Mouse (Mus musculus): ENCODE measurements around the gene Hfe2. TPM values are rescaled to one million over a fixed set of nuclear protein-coding genes. Genes with fewer than 3 reads are reported as not detected.

The Hfe2 gene
- total RNA-seq, 2 experiments from 2014 or later, result 0.25 to 0.30 TPM

- DNase-seq (ENCODE audit: low spot score in 2 of 2), result no peak
Observed at GRCm38 (mm10) chr3:96526013-96526762, 1.2 kb downstream of the Hfe2 start.

GRCm38 (mm10) chr3:96526864-96527542, 2.0 kb downstream of the Hfe2 start:
- DNase-seq (ENCODE audit: low spot score in 2 of 2), result no peak

GRCm38 (mm10) chr3:96528506-96528905, 3.5 kb downstream of the Hfe2 start:
- DNase-seq (ENCODE audit: low spot score in 2 of 2), result no peak

- no peak for DNase-seq (ENCODE audit: low spot score in 2 of 2)
Observed at GRCm38 (mm10) chr3:96532050-96532449, 7.1 kb downstream of the Hfe2 start.

- no peak for DNase-seq (ENCODE audit: low spot score in 2 of 2)
Observed at GRCm38 (mm10) chr3:96534300-96534699, 9.3 kb downstream of the Hfe2 start.

- DNase-seq (ENCODE audit: low spot score in 2 of 2), result no peak
Observed at GRCm38 (mm10) chr3:96539316-96539715, 14.3 kb downstream of the Hfe2 start.

GRCm38 (mm10) chr3:96540740-96541139, 15.8 kb downstream of the Hfe2 start:
- no peak for DNase-seq (ENCODE audit: low spot score in 2 of 2)

GRCm38 (mm10) chr3:96541328-96542078, 16.5 kb downstream of the Hfe2 start:
- no peak for DNase-seq (ENCODE audit: low spot score in 2 of 2)

GRCm38 (mm10) chr3:96542554-96542953, 17.6 kb downstream of the Hfe2 start:
- DNase-seq (ENCODE audit: low spot score in 2 of 2), result peak in 1 of 2 experiments; percentile 48

GRCm38 (mm10) chr3:96543345-96543744, 18.4 kb downstream of the Hfe2 start:
- DNase-seq (ENCODE audit: low spot score in 2 of 2), result peak; percentile 54 to 77

GRCm38 (mm10) chr3:96545565-96545964, 20.6 kb downstream of the Hfe2 start:
- DNase-seq (ENCODE audit: low spot score in 2 of 2), result no peak

GRCm38 (mm10) chr3:96546880-96547279, 21.9 kb downstream of the Hfe2 start:
- no peak for DNase-seq (ENCODE audit: low spot score in 2 of 2)

GRCm38 (mm10) chr3:96547389-96547960, 22.5 kb downstream of the Hfe2 start:
- peak; percentile 54 to 83 for DNase-seq (ENCODE audit: low spot score in 2 of 2)

- no peak for DNase-seq (ENCODE audit: low spot score in 2 of 2)
Observed at GRCm38 (mm10) chr3:96548824-96549223, 23.9 kb downstream of the Hfe2 start.

- no peak for DNase-seq (ENCODE audit: low spot score in 2 of 2)
Observed at GRCm38 (mm10) chr3:96549346-96549745, 24.4 kb downstream of the Hfe2 start.

- DNase-seq (ENCODE audit: low spot score in 2 of 2), result peak in 1 of 2 experiments; percentile 73
Observed at GRCm38 (mm10) chr3:96551203-96551602, 26.2 kb downstream of the Hfe2 start.

- no peak for DNase-seq (ENCODE audit: low spot score in 2 of 2)
Observed at GRCm38 (mm10) chr3:96551890-96552289, 26.9 kb downstream of the Hfe2 start.

GRCm38 (mm10) chr3:96553601-96554000, 28.6 kb downstream of the Hfe2 start:
- no peak for DNase-seq (ENCODE audit: low spot score in 2 of 2)

- DNase-seq (ENCODE audit: low spot score in 2 of 2), result no peak
Observed at GRCm38 (mm10) chr3:96554251-96554650, 29.3 kb downstream of the Hfe2 start.

GRCm38 (mm10) chr3:96555041-96555596, 30.1 kb downstream of the Hfe2 start:
- DNase-seq (ENCODE audit: low spot score in 2 of 2), result peak in 1 of 2 experiments; percentile 69

GRCm38 (mm10) chr3:96555999-96556614, 31.1 kb downstream of the Hfe2 start:
- DNase-seq (ENCODE audit: low spot score in 2 of 2), result no peak
